Mouse (Mus musculus) stomach, embryonic 16.5 days (tissue): ENCODE measurements around the gene Rpl15. TPM values are rescaled to one million over a fixed set of nuclear protein-coding genes. Genes with fewer than 3 reads are reported as not detected.
"Not testable (repeated sequence)": the region's sequence is repeated elsewhere in the genome, so short reads cannot be mapped to it uniquely, and the experiment has no call there.

Source experiments
- ATAC-seq: fragments of 200-750 bp; cut with Nextera tagmentation; 2 replicates; pipeline ENCODE4 v1.8.0; 2017; ENCODE audit warnings: moderate number of reproducible peaks, moderate TSS enrichment; ENCODE audit not compliant: insufficient read depth, low FRiP score
- H3K27ac ChIP-seq: fragments of 300-500 bp; sonication (generic); 2 replicates; pipeline ENCODE4 v1.5.1; 2014; ENCODE audit warnings: low read length
- H3K27me3 ChIP-seq: fragments of 300-500 bp; sonication (generic); 2 replicates; pipeline ENCODE4 v1.6.1; 2014; ENCODE audit warnings: low read length, control low read depth, mixed read lengths; ENCODE audit not compliant: control insufficient read depth, insufficient read depth
- H3K36me3 ChIP-seq: fragments of 300-500 bp; sonication (generic); 2 replicates; pipeline ENCODE4 v1.6.1; 2014; ENCODE audit warnings: low read length; ENCODE audit not compliant: control insufficient read depth, insufficient read depth
- H3K4me1 ChIP-seq: fragments of 300-500 bp; sonication (generic); 2 replicates; pipeline ENCODE4 v1.6.1; 2014; ENCODE audit warnings: low read length, control low read depth, mixed read lengths; ENCODE audit not compliant: control insufficient read depth, insufficient read depth
- H3K4me2 ChIP-seq: fragments of 300-500 bp; sonication (generic); 2 replicates; pipeline ENCODE4 v1.6.1; 2014; ENCODE audit warnings: low read depth, low read length, mixed read lengths
- H3K4me3 ChIP-seq: fragments of 300-500 bp; sonication (generic); replicated peaks from 2 replicates; pipeline ENCODE4 v1.5.1; 2014; ENCODE audit warnings: mild to moderate bottlenecking, low read length
- H3K9ac ChIP-seq: fragments of 300-500 bp; sonication (generic); 2 replicates; pipeline ENCODE4 v1.6.1; 2014; ENCODE audit warnings: low read length
- H3K9me3 ChIP-seq: fragments of 300-500 bp; sonication (generic); replicated peaks from 2 replicates; pipeline ENCODE4 v1.6.1; 2016; ENCODE audit warnings: low read length, control low read depth; ENCODE audit not compliant: control insufficient read depth
- WGBS: fragments of 180-500 bp; shearing (Covaris S2); extraction: QIAGEN DNeasy Blood & Tissue Kit; methylation state at CpG from one replicate; pipeline ENCODE4 v1.1.7; 2014; 5-methylcytosine and 5-hydroxymethylcytosine counted together
- polyA plus RNA-seq: library from polyadenylated mRNA; unstranded; fragments of >200 nt; fragmentation: Nextera tagmentation; extraction: Ambion mirVana; gene quantifications from 2 replicates; pipeline ENCODE4 v1.2.1, GENCODE M21; 2015

Gene Rpl15
- polyA plus RNA-seq, 1 experiment from 2014 or later: 417 TPM

DNA sequence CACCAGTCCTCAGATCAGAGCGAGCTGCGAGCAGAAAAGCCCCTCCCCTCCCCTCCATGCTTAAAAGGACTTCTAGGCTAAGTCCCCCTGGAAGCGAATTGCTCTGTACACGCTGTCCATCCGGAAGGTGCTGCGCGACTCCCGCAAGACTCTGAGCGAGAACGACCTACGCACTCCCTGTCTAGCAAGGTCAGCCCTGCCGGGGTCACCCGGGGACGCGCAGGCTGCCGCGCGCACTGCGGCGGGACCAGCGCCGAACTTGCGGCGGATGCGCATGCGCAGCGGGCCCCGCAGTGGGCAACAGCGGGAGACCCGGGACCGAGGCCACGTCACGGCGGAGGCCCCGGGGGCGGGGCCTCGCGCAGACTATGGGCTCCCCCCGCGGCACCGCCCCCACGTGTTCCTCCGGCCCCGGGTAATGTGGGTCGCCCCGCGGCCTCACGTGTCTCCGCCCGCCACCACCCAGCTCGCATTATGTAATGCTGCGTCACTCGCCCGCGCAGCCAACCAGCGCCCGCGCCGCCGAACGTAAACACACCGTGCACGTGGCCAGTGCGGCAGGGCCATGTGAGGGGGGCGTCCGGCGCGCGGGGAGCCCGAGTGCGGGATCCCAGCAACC is 33.0 kb downstream of the Rpl15 start:
- ATAC-seq: peak; percentile 90
- WGBS: under 1% methylated on average over 66 of the region's 71 CpGs

DNA sequence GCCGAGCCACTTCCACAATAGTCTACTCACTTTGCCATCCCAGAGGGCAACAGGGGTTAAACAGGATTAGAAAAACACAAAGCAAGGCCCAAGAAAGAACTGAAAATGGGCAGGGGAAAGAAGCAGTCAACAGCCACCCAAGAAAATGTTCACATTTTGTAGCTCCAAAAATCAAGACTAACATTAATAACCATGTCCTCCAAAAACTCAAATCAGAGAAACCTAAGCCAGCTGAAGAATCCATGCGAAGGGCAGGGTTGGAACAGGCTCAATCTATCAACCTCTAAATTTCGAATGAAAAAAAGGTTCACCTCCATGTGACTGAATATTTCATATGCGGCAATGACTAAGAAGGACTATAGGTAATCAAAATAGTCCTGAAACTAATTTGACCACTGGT is 33.8 kb downstream of the Rpl15 start:
- peak overlapping the region; percentile 77; the same call in 1 of the 2 replicates for H3K4me3 ChIP-seq
- H3K27me3 ChIP-seq: no peaks in the 10 kb centered on the region
- ATAC-seq: no peak
- H3K4me2 ChIP-seq: peak overlapping the region; percentile 69
- WGBS: 68% methylated on average over 4 of the region's 4 CpGs
- no peak overlapping the region for H3K27ac ChIP-seq
- H3K9ac ChIP-seq: no peak overlapping the region
- no peaks in the 10 kb centered on the region for H3K36me3 ChIP-seq
- H3K4me1 ChIP-seq: peaks cover 6% of the 10 kb centered on the region; the same call in 1 of the 2 replicates
- H3K9me3 ChIP-seq: no peaks in the 10 kb centered on the region

More for the DNA sequence above, 33.0 kb downstream of the Rpl15 start:
- Histone ChIP-seq H3K4me3 (peak overlapping the region; percentile 77), H3K4me1 (peaks cover 6% of the 10 kb centered on the region; the same call in 1 of the 2 replicates), H3K36me3 (no peaks in the 10 kb centered on the region), H3K9ac (peak overlapping the region; percentile 83), H3K4me2 (peak overlapping the region; percentile 69), H3K9me3 (no peaks in the 10 kb centered on the region), H3K27me3 (no peaks in the 10 kb centered on the region), H3K27ac (peak overlapping the region; percentile 85)

DNA sequence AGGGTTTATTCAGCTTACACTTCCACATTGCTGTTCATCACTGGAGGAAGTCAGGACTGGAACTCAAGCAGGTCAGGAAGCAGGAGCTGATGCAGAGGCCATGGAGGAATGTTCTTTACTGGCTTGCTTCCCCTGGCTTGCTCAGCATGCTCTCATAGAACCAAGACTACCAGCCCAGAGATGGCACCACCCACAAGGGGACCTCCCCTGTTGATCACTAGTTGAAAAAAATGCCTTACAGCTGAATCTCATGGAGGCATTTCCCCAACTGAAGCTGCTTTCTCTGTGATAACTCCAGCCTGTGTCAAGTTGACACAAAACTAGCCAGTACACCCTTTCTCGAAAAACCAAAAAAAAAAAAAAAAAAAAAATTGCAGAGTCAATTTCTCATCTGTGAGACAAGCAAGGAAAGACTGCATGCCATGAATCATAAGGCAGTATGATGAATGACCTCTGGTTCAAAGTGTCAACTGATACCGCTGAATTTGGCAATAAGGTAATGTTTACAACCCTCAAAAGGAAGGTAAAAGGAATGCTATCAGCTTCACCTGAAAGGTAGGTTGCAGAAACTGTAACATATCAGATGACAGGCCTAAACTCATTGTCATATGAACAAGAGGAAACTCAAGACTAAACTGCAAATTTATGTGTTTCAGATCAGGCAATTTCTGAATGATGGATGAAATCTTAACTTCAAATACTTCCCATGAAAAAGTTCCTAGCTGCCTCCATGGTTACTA is 34.5 kb downstream of the Rpl15 start:
- ATAC-seq, H3K27ac ChIP-seq, H3K9ac ChIP-seq, H3K27me3 ChIP-seq, H3K4me3 ChIP-seq, H3K9me3 ChIP-seq, H3K4me2 ChIP-seq, H3K36me3 ChIP-seq, H3K4me1 ChIP-seq: not testable (repeated sequence)
- 60% methylated on average over 2 of the region's 2 CpGs for WGBS

DNA sequence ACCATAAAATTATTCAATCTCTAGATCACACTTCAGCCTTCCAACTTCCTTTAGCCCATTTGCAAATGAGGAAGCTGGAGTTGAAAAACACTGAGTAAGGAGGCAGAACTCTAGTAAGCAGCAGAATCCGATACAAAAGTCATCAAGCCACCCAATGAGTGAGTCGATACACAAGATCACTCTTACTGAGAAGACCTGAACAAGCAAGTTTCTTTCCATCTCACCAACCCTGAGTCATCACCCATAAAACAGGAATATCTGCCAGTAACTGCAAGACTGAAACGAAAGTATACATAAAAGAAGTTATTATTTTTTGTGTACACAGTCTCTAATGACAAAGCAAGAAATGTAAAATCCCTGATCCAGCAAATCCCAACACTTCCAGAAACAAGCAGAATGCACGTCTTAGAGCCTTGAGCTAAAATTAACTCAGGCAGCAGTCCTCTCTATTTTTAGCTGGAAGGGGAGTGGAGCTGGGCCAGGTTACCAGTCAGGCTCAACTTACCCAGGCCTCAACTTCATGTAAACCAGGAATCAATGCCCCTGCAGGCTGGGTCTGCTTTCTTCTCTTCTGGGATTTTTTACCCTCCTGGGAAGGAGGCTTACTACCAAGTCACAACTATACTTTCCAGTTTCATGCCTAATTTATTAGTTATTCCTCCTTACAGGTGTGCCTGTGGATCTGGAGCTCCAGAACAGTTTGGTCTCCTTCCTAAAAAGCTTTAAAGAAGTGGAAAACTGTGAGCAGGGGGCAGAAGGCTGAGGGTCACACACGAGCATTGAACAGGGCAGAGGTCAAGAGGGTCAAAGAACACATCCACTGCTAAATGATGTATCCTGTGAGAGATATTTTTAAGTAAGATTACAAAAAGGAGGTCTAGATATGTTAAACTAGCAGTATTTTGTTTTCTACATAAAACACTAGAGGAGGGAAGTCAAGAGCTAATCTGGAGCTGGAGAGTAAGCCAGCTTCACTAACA is 36.9 kb downstream of the Rpl15 start:
- Histone ChIP-seq H3K36me3 (no peaks in the 10 kb centered on the region), H3K27ac (peak overlapping the region; percentile 60), H3K4me1 (peaks cover 6% of the 10 kb centered on the region; the same call in 1 of the 2 replicates), H3K9me3 (no peaks in the 10 kb centered on the region), H3K27me3 (no peaks in the 10 kb centered on the region), H3K9ac (no peak overlapping the region), H3K4me3 (no peak overlapping the region), H3K4me2 (no peak overlapping the region)
- whole genome bisulfite sequencing: 42% methylated on average over 5 of the region's 5 CpGs
- no peak for ATAC-seq

DNA sequence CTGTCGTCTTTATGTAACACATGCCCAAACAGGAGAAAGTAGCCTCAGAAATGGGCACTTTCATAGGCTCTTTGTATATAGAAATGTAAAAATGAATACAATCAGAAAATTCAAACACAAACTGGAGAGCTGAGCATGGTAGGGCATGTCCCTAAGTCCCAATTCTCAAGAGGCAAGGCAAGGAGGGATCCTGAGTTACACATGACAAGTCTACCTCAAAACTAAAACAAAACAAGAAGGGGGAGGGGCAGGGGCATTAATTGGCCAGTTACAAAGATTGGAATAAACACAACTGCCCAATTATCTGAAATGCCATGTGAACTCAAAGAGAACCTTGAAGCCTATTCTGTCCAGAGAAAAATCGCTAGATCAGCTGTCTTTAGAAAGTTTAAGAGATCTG is 38.1 kb downstream of the Rpl15 start:
- no peak overlapping the region for H3K4me2 ChIP-seq
- ATAC-seq: no peak
- WGBS: 79% methylated on average over 2 of the region's 2 CpGs
- H3K4me3 ChIP-seq: no peak overlapping the region
- H3K27me3 ChIP-seq: no peaks in the 10 kb centered on the region
- H3K27ac ChIP-seq: no peak overlapping the region
- H3K4me1 ChIP-seq: peaks cover 6% of the 10 kb centered on the region; the same call in 1 of the 2 replicates
- no peak overlapping the region for H3K9ac ChIP-seq
- no peaks in the 10 kb centered on the region for H3K36me3 ChIP-seq
- H3K9me3 ChIP-seq: no peaks in the 10 kb centered on the region

DNA sequence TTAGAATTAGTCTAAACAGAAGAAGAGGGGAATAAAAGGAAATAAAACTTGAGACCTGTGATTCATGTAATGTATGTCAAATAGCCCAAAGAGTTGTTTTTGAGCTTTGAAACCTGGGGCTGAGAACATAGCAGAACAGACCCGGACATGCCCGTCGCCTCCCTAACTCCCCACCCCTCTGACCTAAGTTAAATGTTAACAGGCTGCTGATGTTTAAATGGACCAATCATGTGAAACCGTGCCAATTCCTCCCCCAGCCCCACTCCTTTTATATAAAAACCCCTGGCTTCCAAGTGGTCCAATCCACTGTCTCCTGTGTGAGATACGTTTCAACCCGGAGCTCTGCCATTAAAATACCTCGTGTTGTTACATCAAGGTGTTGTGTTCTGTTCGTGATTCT is 39.3 kb downstream of the Rpl15 start:
- H3K4me2 ChIP-seq, H3K4me1 ChIP-seq, H3K36me3 ChIP-seq, H3K27me3 ChIP-seq, H3K27ac ChIP-seq, ATAC-seq, H3K4me3 ChIP-seq, H3K9ac ChIP-seq, H3K9me3 ChIP-seq: not testable (repeated sequence)
- WGBS: 90% methylated on average over 8 of the region's 8 CpGs

DNA sequence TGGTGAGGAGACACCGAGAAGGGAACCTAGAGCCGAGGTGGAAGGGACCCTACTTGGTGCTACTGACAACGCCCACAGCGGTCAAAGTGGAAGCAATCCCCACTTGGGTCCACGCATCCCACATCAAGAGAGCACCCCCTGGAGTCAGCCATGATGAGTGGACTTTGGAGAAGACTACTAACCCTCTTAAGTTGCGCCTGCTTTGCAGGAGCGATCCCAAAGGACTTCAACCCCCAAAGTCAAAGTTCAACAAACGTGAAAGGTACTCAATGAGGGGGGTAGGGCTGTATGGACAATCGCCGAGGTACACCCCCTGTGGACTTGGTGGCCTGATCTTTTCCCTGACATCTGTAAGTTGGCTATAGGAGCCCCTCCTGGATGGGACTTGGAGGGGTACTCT is 41.4 kb downstream of the Rpl15 start:
- not testable (repeated sequence) for H3K9ac ChIP-seq, H3K4me3 ChIP-seq, H3K27ac ChIP-seq, H3K9me3 ChIP-seq, ATAC-seq, H3K4me1 ChIP-seq, H3K27me3 ChIP-seq, H3K4me2 ChIP-seq, H3K36me3 ChIP-seq
- 96% methylated on average over 10 of the region's 10 CpGs for WGBS

DNA sequence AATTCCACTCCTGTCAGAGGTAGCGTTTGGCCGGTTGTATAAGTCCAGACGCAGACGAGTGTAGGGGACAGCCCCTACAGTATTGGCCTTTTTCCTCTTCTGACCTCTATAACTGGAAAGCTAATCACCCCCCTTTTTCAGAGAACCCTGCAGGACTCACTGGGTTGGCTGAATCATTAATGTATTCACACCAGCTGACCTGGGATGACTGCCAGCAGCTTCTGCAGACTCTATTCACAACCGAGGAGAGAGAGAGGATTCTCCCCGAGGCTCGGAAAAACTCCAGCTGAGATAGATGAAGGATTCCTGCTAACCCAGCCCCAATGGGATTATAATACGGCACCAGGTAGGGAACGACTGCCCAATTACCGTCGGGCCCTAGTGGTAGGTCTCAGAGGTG is 45.0 kb downstream of the Rpl15 start:
- not testable (repeated sequence) for H3K4me3 ChIP-seq, H3K4me1 ChIP-seq, H3K27me3 ChIP-seq, H3K27ac ChIP-seq, H3K9me3 ChIP-seq, ATAC-seq, H3K4me2 ChIP-seq, H3K36me3 ChIP-seq, H3K9ac ChIP-seq
- WGBS: 77% methylated on average over 11 of the region's 11 CpGs

DNA sequence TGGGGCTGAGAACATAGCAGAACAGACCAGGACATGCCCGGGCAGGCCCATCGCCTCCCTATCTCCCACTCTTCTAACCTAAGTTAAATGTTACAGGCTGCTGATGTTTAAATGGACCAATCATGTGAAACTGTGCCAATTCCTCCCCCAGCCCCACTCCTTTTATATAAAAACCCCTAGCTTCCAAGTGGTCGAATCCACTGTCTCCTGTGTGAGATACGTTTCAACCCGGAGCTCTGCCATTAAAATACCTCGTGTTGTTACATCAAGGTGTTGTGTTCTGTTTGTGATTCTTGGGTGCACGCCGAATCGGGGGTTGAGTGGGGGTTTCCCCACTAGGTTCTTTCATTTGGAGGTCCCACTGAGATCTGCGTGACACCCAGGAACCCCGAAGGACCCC is 45.8 kb downstream of the Rpl15 start:
- not testable (repeated sequence) for H3K4me2 ChIP-seq, H3K36me3 ChIP-seq, H3K9me3 ChIP-seq, ATAC-seq, H3K27ac ChIP-seq, H3K4me3 ChIP-seq, H3K4me1 ChIP-seq, H3K9ac ChIP-seq, H3K27me3 ChIP-seq
- WGBS: 94% methylated on average over 11 of the region's 11 CpGs
